Mouse (Mus musculus): ENCODE data around the gene Atxn2.

DNA sequence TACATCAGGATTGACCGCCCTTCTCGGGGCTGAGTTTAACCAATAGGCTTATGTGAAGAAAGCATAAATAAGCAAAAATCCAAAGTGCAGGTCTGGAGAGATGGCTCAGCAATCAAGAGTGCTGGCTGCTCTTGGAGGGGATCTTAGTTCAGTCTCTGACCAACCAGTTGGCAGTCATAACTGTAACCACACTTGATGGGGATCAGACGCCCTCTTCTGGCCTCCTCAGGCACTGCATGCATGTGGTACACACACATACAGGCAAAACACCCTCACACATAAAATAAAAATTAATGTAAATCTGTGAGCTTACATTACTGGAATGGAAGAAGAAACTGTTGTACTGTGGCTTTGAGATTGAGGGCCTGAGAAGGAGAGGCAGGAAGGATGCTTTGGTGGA is 40.7 kb upstream of the Atxn2 start:
- TF ChIP-seq CTCF (IDR thresholded peaks at IDR 0.05; ENCODE audit: borderline replicate concordance, control insufficient read depth, extremely low read depth, insufficient read depth, low read length, poor library complexity) (no peak), POLR2A (IDR thresholded peaks at IDR 0.05; ENCODE audit: control insufficient read depth, extremely low read depth, insufficient read depth, low read length, poor library complexity) (no peak)

Data from thymus, adult 2 months (tissue).